Mouse (Mus musculus) heart, embryonic 10.5 days (tissue): Measurements from ENCODE around the gene Dcst2. TPM values are rescaled to one million over a fixed set of nuclear protein-coding genes. Genes with fewer than 3 reads are reported as not detected.

Source experiments
- DNase-seq: peaks from one replicate; pipeline ENCODE4 v3.0.0-alpha.2; 2017; ENCODE audit warnings: low spot score
- H3K27ac ChIP-seq: fragments of 300-500 bp; sonication (generic); 2 replicates; pipeline ENCODE4 v1.5.1; 2016; ENCODE audit warnings: mild to moderate bottlenecking
- H3K27me3 ChIP-seq: fragments of 300-500 bp; sonication (generic); 2 replicates; pipeline ENCODE4 v1.6.1; 2016; ENCODE audit warnings: mild to moderate bottlenecking; ENCODE audit not compliant: poor library complexity, insufficient read depth, severe bottlenecking
- H3K36me3 ChIP-seq: fragments of 300-500 bp; sonication (generic); 2 replicates; pipeline ENCODE4 v1.6.1; 2016; ENCODE audit warnings: mild to moderate bottlenecking, moderate library complexity
- H3K4me1 ChIP-seq: fragments of 300-500 bp; sonication (generic); 2 replicates; pipeline ENCODE4 v1.6.1; 2016; ENCODE audit warnings: mild to moderate bottlenecking
- H3K4me3 ChIP-seq: fragments of 300-500 bp; sonication (generic); 2 replicates; pipeline ENCODE4 v1.5.1; 2016; ENCODE audit warnings: mild to moderate bottlenecking, moderate library complexity
- H3K9me3 ChIP-seq: fragments of 300-500 bp; sonication (generic); 2 replicates; pipeline ENCODE4 v1.6.1; 2016; ENCODE audit warnings: mild to moderate bottlenecking, moderate library complexity
- WGBS: fragments of 180-500 bp; shearing (Covaris S2); methylation state at CpG from one replicate; pipeline ENCODE4 v1.1.7; 2016; 5-methylcytosine and 5-hydroxymethylcytosine counted together
- polyA plus RNA-seq: library from polyadenylated mRNA; unstranded; fragments of >200 nt; fragmentation: Nextera tagmentation; extraction: Ambion mirVana; gene quantifications from 2 replicates; pipeline ENCODE4 v1.2.1, GENCODE M21; 2016

Gene Dcst2
- polyA plus RNA-seq, 1 experiment from 2014 or later = 0.05 TPM

DNA sequence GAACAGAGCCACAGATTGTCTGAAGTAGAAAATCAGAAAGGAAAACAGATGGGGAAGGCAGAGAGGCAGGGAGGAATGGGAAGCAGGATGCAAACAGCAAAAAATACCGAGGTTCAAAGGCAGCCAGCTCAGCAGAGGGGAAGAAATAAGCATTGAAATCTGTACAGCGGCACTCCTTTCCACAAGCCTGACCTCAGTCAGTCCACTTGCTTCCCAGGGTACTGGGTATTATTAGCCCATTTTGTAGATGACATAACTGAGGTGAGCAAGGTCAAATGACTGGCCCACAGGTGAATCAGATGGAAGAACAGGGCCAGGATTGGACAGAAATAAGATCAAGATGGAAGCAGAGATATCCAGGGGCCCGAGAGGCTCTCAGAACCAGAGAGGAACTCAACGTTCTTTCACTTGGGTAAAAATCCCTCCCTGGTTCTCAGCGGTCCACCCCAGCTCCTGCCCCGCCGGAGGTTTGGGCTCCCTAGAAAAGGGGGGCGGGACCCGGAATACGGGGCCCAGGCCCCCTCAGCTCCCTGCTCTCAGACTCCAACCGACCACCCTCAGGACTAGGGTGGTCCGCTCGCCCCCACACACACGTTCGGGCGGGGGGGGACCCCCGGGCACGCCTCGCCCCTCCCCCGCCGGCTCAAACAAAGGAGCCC lies 24.6 kb upstream of the Dcst2 start:
- DNase-seq = no peak
- under 1% methylated on average over 20 of the region's 21 CpGs for WGBS
- peaks cover 56% of the 10 kb centered on the region for H3K4me1 ChIP-seq

GRCm38 (mm10) chr3:89337721-89338578 lies 23.8 kb upstream of the Dcst2 start, which contains the start of gene Efna4:
Gene Efna4 (minus strand): TSS chr3:89338028.
- no peaks in the 10 kb centered on the region for H3K9me3 ChIP-seq
- WGBS = under 1% methylated on average over 44 of the region's 44 CpGs
- H3K4me1 ChIP-seq = peaks cover 49% of the 10 kb centered on the region
- peak within 1 kb of the TSS; percentile 95 for H3K27ac ChIP-seq
- peaks cover 31% of the 10 kb centered on the region for H3K36me3 ChIP-seq
- peak; percentile 88 for DNase-seq
- peaks cover 8% of the 10 kb centered on the region; the same call in 1 of the 2 replicates for H3K27me3 ChIP-seq
- H3K4me3 ChIP-seq = peak within 1 kb of the TSS; percentile 85

More for the DNA sequence above, 24.6 kb upstream of the Dcst2 start:
- peak overlapping the region; percentile 95 for H3K27ac ChIP-seq
- H3K27me3 ChIP-seq = peaks cover 13% of the 10 kb centered on the region; the same call in 1 of the 2 replicates
- peak overlapping the region; percentile 85 for H3K4me3 ChIP-seq
- no peaks in the 10 kb centered on the region for H3K9me3 ChIP-seq
- H3K36me3 ChIP-seq = peaks cover 33% of the 10 kb centered on the region

DNA sequence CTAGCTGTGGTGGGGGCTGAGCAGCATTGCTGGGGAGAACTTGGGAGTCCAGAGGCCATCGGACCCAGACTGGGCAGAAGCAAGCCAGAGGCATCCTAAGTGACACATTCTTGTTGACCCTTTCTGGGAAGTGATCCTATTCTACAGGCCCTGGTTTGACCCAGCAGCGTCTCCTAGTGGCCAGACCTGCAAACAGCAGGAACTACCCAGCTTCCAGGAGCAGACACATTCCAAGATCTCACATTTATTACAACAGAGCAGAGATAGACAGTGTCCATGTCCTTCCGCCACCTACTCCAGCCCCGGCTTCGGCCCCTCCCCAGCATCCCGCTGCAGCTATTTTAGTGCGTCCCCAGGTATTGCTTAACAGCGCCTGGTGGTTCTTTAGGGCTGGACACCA lies 22.4 kb upstream of the Dcst2 start:
- no peak overlapping the region for H3K4me3 ChIP-seq
- H3K4me1 ChIP-seq = peaks cover 46% of the 10 kb centered on the region

GRCm38 (mm10) chr3:89340465-89340864 lies 21.3 kb upstream of the Dcst2 start:
- DNase-seq = peak; percentile 88
- peak overlapping the region; percentile 24; the same call in 1 of the 2 replicates for H3K27ac ChIP-seq
- H3K4me3 ChIP-seq = peak overlapping the region; percentile 42
- H3K4me1 ChIP-seq = peaks cover 46% of the 10 kb centered on the region
- no peaks in the 10 kb centered on the region for H3K9me3 ChIP-seq
- WGBS = 5% methylated on average over 11 of the region's 11 CpGs
- H3K27me3 ChIP-seq = peaks cover 15% of the 10 kb centered on the region
- peaks cover 23% of the 10 kb centered on the region for H3K36me3 ChIP-seq

More for the DNA sequence above, 22.4 kb upstream of the Dcst2 start:
- DNase-seq = no peak
- H3K36me3 ChIP-seq = peaks cover 28% of the 10 kb centered on the region
- H3K27ac ChIP-seq = no peak overlapping the region
- H3K9me3 ChIP-seq = no peaks in the 10 kb centered on the region
- H3K27me3 ChIP-seq = peaks cover 15% of the 10 kb centered on the region
- WGBS = 27% methylated on average over 8 of the region's 8 CpGs

- 82% methylated on average over 4 of the region's 4 CpGs for whole genome bisulfite sequencing
- H3K4me3 ChIP-seq = no peak overlapping the region
- H3K27ac ChIP-seq = no peak overlapping the region
- H3K4me1 ChIP-seq = peaks cover 34% of the 10 kb centered on the region
- H3K9me3 ChIP-seq = no peaks in the 10 kb centered on the region
- no peak for DNase-seq
- H3K27me3 ChIP-seq = peaks cover 11% of the 10 kb centered on the region
- H3K36me3 ChIP-seq = peaks cover 24% of the 10 kb centered on the region
Measured at GRCm38 (mm10) chr3:89341794-89342193, 20.0 kb upstream of the Dcst2 start.

DNA sequence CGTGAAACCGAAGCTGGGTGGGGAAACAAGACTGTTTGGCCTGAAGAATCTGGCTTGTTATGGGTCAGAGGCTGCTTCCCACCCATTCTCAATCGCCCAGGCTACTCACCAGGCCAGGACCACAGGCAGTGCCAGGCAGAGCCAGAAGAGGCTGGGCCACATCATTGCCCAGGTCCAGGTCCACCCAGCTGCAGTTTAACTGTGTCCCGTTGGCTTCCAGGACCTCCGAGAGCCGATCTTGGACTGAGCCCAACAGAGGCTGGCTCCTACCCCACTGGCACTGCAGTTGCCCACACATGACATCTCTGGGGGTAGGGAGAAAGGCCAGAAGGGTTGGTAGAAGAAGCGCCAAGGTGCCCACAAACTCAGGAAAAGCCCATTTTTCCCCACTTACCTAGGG lies 18.5 kb upstream of the Dcst2 start:
- 79% methylated on average over 7 of the region's 7 CpGs for WGBS
- H3K9me3 ChIP-seq = no peaks in the 10 kb centered on the region
- H3K4me3 ChIP-seq = no peak overlapping the region
- DNase-seq = no peak
- peaks cover 26% of the 10 kb centered on the region for H3K27me3 ChIP-seq
- H3K36me3 ChIP-seq = peaks cover 24% of the 10 kb centered on the region
- peaks cover 27% of the 10 kb centered on the region for H3K4me1 ChIP-seq
- no peak overlapping the region for H3K27ac ChIP-seq

- H3K36me3 ChIP-seq = peaks cover 19% of the 10 kb centered on the region
- no peak overlapping the region for H3K27ac ChIP-seq
- peaks cover 53% of the 10 kb centered on the region for H3K27me3 ChIP-seq
- 78% methylated on average over 10 of the region's 10 CpGs for WGBS
- no peaks in the 10 kb centered on the region for H3K9me3 ChIP-seq
- H3K4me3 ChIP-seq = no peak overlapping the region
- no peak for DNase-seq
- H3K4me1 ChIP-seq = peaks cover 25% of the 10 kb centered on the region
Measured at GRCm38 (mm10) chr3:89346815-89347540, 14.8 kb upstream of the Dcst2 start.

DNA sequence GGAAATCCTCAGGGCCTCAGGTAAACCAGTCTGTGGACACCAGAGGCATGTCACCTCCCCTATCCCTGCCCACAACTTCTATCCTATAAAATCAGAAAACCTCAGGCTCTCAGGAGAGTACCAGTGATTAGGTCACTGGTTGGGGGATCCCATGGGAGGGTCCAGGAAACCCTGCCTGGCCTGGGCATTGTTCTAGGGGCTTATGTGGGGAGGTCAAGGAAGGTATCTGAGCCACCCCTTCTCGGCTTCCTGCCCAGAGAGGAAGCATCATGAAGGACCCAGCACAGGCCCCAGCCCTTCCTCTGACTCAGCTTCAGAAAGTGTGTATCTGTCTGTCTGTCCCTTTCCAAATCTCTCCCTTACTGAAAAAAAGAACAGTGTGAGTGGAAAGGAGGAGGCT lies 13.9 kb upstream of the Dcst2 start:
- Histone ChIP-seq H3K9me3 (no peaks in the 10 kb centered on the region), H3K27me3 (peaks cover 62% of the 10 kb centered on the region), H3K4me1 (peaks cover 25% of the 10 kb centered on the region), H3K4me3 (peak overlapping the region; percentile 76; the same call in 1 of the 2 replicates), H3K27ac (peak overlapping the region; percentile 33), H3K36me3 (peaks cover 17% of the 10 kb centered on the region)
- 44% methylated on average over 1 of the region's 1 CpGs for WGBS
- no peak for DNase-seq

GRCm38 (mm10) chr3:89348911-89349868 lies 12.6 kb upstream of the Dcst2 start:
- Histone ChIP-seq H3K36me3 (peaks cover 5% of the 10 kb centered on the region; the same call in 1 of the 2 replicates), H3K4me1 (peaks cover 25% of the 10 kb centered on the region), H3K27ac (peak overlapping the region; percentile 77), H3K9me3 (no peaks in the 10 kb centered on the region), H3K27me3 (peaks cover 58% of the 10 kb centered on the region), H3K4me3 (peak overlapping the region; percentile 76)
- DNase-seq = no peak
- under 1% methylated on average over 38 of the region's 38 CpGs for WGBS

DNA sequence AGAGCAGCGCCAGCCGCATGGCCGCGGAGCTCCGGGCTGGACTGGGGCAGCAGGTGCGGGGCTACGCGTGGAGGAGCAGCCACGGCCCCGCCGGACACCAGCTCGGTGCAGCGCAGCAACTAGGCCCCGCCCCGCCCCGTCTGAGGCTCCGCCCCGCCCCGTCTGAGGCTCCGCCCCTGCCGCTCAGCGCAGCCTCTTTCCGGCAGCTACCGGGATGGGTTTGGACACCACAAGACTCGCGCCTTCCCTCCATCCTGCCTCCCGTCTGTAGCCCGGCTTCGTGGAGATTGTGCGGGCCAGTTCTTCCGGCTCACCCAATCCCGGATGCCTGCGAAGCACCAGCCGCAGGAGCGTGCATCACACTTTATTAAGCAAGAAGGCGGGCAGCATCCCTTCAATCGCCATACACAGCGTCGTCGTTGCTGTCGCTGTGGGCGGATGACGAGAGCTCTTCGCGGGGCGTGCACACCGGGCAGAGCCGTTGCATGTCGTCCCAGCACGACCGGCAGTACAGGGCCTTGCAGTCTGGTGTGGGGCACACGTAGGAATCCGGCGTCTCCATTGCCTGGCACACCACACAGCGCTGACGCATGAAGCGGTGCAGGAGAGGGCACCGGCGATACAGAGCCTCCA lies 11.8 kb upstream of the Dcst2 start, which contains the start of gene Adam15:
Adam15 (minus strand) TSS at position 128 of the 633 bp plus-strand sequence.
- peak; percentile 93 for DNase-seq
- H3K36me3 ChIP-seq = peaks cover 5% of the 10 kb centered on the region; the same call in 1 of the 2 replicates
- peaks cover 27% of the 10 kb centered on the region for H3K4me1 ChIP-seq
- under 1% methylated on average over 59 of the region's 59 CpGs for WGBS
- peak within 1 kb of the TSS; percentile 76 for H3K4me3 ChIP-seq
- peaks cover 59% of the 10 kb centered on the region for H3K27me3 ChIP-seq
- H3K27ac ChIP-seq = peak within 1 kb of the TSS; percentile 77
- no peaks in the 10 kb centered on the region for H3K9me3 ChIP-seq

GRCm38 (mm10) chr3:89351271-89351670 lies 10.5 kb upstream of the Dcst2 start:
- peaks cover 72% of the 10 kb centered on the region for H3K27me3 ChIP-seq
- H3K4me1 ChIP-seq = peaks cover 36% of the 10 kb centered on the region
- WGBS = 56% methylated on average over 5 of the region's 5 CpGs
- H3K36me3 ChIP-seq = no peaks in the 10 kb centered on the region
- DNase-seq = no peak
- no peak overlapping the region for H3K27ac ChIP-seq
- no peak overlapping the region for H3K4me3 ChIP-seq
- H3K9me3 ChIP-seq = no peaks in the 10 kb centered on the region
